Mouse (Mus musculus): ENCODE data around the gene Abca6. TPM values are rescaled to one million over a fixed set of nuclear protein-coding genes. Genes with fewer than 3 reads are reported as not detected.

Gene Abca6
- polyA plus RNA-seq, 1 experiment from 2014 or later = 0.88 TPM

GRCm38 (mm10) chr11:110266757-110267156 lies 15.2 kb upstream of the Abca6 start:
- Histone ChIP-seq H3K4me1 (peaks cover 4% of the 10 kb centered on the region; the same call in 1 of the 2 replicates), H3K4me2 (no peak overlapping the region), H3K9me3 (no peaks in the 10 kb centered on the region), H3K27ac (no peak overlapping the region), H3K36me3 (no peaks in the 10 kb centered on the region), H3K27me3 (no peaks in the 10 kb centered on the region), H3K9ac (no peak overlapping the region), H3K4me3 (no peak overlapping the region)
- 80% methylated on average over 11 of the region's 11 CpGs for WGBS
- no peak for ATAC-seq (ENCODE audit: insufficient number of reproducible peaks, low FRiP score, low TSS enrichment, low read depth)

DNA sequence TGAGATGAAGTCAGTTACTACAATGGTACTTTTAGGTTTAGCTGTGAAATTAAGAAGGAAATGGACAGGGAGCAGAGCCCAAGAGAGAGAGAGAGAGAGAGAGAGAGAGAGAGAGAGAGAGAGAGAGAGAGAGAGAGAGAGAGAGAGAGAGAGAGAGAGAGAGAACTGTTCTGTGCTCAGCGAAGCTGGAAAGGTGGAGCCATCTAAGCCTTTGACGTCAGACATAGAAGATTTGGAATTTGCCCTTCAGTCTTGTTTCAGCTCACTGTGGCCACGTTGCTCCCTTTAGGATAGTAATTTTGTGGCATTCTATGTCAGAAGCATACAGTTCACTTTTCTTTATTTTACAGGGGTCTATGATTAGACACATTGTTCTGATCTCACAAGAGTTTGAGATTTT lies 10.3 kb upstream of the Abca6 start:
- no peak for ATAC-seq (ENCODE audit: insufficient number of reproducible peaks, low FRiP score, low TSS enrichment, low read depth)
- H3K9ac ChIP-seq = no peak overlapping the region
- no peaks in the 10 kb centered on the region for H3K9me3 ChIP-seq
- no peak overlapping the region for H3K27ac ChIP-seq
- WGBS = 74% methylated on average over 3 of the region's 3 CpGs
- H3K4me1 ChIP-seq = no peaks in the 10 kb centered on the region
- H3K36me3 ChIP-seq = no peaks in the 10 kb centered on the region
- no peaks in the 10 kb centered on the region for H3K27me3 ChIP-seq
- no peak overlapping the region for H3K4me2 ChIP-seq
- no peak overlapping the region for H3K4me3 ChIP-seq

DNA sequence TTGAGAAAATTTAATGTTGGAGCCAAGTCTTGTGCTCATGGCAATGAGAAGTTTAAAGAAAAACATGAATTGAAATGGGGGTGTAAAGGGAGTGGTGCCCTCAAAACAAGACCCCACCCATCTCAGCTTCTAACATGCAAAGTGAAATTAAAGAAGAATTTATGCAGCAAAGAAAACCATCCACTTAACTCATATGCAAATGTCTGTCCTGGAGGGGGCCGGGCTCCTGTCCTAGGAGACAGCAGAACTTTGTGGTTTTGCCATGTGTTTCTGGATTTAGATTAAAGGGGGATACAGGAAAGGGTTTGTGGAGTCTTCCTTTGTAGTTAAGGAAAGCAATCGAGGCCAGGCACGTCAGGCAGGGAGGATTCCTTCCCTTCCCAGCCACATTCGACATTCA lies 6.3 kb upstream of the Abca6 start:
- Histone ChIP-seq H3K9me3 (no peaks in the 10 kb centered on the region), H3K4me1 (no peaks in the 10 kb centered on the region), H3K27ac (no peak overlapping the region), H3K4me3 (no peak overlapping the region), H3K36me3 (no peaks in the 10 kb centered on the region), H3K4me2 (no peak overlapping the region), H3K27me3 (no peaks in the 10 kb centered on the region), H3K9ac (no peak overlapping the region)
- 43% methylated on average over 4 of the region's 4 CpGs for WGBS
- ATAC-seq (ENCODE audit: insufficient number of reproducible peaks, low FRiP score, low TSS enrichment, low read depth) = no peak

DNA sequence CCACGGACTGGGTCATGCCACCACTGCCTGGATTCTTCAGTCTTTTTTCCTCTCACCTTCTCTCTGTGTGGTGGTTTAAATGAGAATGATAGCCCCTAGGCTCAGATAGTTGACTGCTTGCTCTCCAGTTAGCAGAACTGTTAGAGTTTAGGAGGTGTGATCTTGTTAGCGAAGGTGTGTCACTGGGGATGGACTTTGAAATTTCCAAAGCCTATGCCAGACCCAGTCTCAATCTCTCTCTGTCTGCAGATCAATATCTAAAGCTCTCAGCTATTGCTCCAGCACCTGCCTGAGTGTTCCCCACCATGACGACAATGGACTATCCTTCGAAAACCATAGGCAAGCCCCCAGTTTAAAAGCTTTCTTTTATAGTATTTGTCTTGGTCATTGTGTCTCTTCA lies 5.5 kb upstream of the Abca6 start:
- Histone ChIP-seq H3K4me2 (no peak overlapping the region), H3K27me3 (no peaks in the 10 kb centered on the region), H3K9ac (no peak overlapping the region), H3K27ac (no peak overlapping the region), H3K4me1 (no peaks in the 10 kb centered on the region), H3K4me3 (no peak overlapping the region), H3K36me3 (no peaks in the 10 kb centered on the region), H3K9me3 (no peaks in the 10 kb centered on the region)
- no peak for ATAC-seq (ENCODE audit: insufficient number of reproducible peaks, low FRiP score, low TSS enrichment, low read depth)
- WGBS = 93% methylated on average over 4 of the region's 4 CpGs

DNA sequence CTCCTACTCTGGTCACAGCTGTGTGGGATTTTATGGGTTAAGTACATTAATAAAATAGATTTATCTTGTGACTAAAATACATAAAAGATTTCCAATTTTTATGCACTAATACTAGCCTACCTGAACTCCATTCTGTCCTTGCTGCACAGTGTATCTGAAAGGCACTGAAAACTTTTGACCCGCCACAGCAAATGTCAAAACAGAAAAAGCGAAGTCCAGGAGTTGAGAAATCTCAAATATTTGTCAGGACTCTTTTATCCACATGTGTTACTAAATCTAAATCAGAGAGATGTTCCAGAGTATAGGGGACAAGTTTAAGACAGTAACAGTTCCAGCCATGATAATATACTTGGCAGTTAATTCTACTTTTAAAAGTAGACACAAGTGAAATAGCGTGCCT lies 680 bp upstream of the Abca6 start:
- no peaks in the 10 kb centered on the region for H3K36me3 ChIP-seq
- no peak overlapping the region for H3K4me2 ChIP-seq
- H3K27me3 ChIP-seq = no peaks in the 10 kb centered on the region
- no peak overlapping the region for H3K27ac ChIP-seq
- 80% methylated on average over 3 of the region's 3 CpGs for WGBS
- no peak overlapping the region for H3K9ac ChIP-seq
- no peak for ATAC-seq (ENCODE audit: insufficient number of reproducible peaks, low FRiP score, low TSS enrichment, low read depth)
- H3K9me3 ChIP-seq = no peaks in the 10 kb centered on the region
- no peaks in the 10 kb centered on the region for H3K4me1 ChIP-seq
- no peak overlapping the region for H3K4me3 ChIP-seq

GRCm38 (mm10) chr11:110244730-110245129 lies 6.8 kb downstream of the Abca6 start:
- Histone ChIP-seq H3K9me3 (no peaks in the 10 kb centered on the region), H3K4me2 (no peak overlapping the region), H3K9ac (no peak overlapping the region), H3K4me1 (no peaks in the 10 kb centered on the region), H3K36me3 (no peaks in the 10 kb centered on the region), H3K27ac (no peak overlapping the region), H3K4me3 (no peak overlapping the region), H3K27me3 (no peaks in the 10 kb centered on the region)
- no peak for ATAC-seq (ENCODE audit: insufficient number of reproducible peaks, low FRiP score, low TSS enrichment, low read depth)
- WGBS = 87% methylated on average over 10 of the region's 10 CpGs

GRCm38 (mm10) chr11:110237466-110237865 lies 14.1 kb downstream of the Abca6 start:
- 84% methylated on average over 2 of the region's 2 CpGs for WGBS
- ATAC-seq (ENCODE audit: insufficient number of reproducible peaks, low FRiP score, low TSS enrichment, low read depth) = no peak
- Histone ChIP-seq H3K36me3 (no peaks in the 10 kb centered on the region), H3K27me3 (no peaks in the 10 kb centered on the region), H3K4me1 (no peaks in the 10 kb centered on the region), H3K9me3 (no peaks in the 10 kb centered on the region), H3K4me2 (no peak overlapping the region), H3K4me3 (no peak overlapping the region), H3K9ac (no peak overlapping the region), H3K27ac (no peak overlapping the region)

DNA sequence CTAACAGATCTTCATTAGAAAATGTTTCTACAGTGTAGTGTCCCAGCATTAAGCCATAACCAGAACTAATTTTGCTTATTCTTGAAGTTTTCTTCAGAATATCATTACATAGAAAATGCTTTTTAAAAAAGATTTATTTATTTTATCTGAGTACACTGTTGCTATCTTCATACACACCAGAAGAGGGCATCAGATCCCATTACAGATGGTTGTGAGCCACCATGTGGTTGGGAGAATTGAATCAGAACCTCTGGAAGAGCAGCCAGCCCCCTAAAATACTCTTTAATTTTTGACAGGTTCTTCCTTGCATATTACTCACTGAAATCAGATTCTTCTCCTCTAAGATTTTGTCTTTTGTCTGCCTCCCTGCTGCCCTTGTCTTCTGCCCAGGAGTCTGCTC lies 18.6 kb downstream of the Abca6 start:
- Histone ChIP-seq H3K9ac (no peak overlapping the region), H3K4me1 (no peaks in the 10 kb centered on the region)
- no peak for ATAC-seq (ENCODE audit: insufficient number of reproducible peaks, low FRiP score, low TSS enrichment, low read depth)

DNA sequence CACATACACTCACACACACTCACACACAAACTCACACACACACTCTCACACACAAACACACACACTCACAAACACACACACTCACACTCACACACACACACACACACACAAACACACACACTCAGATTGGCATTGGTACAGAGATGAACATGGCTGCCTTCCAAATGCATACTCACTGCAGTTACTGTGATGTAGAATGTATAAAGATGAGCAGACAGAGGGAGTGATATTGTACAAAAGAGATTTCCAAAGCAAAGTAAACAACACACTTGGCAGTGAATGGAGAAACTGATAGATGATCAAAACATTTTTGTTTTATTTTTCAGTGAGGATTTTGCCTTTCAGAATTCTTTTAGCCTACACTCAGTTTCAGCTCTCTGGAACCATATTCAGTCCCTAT lies 34.5 kb downstream of the Abca6 start:
- Histone ChIP-seq H3K36me3 (no peaks in the 10 kb centered on the region), H3K9ac (no peak overlapping the region), H3K4me2 (no peak overlapping the region), H3K27me3 (no peaks in the 10 kb centered on the region), H3K4me3 (no peak overlapping the region), H3K4me1 (no peaks in the 10 kb centered on the region), H3K27ac (no peak overlapping the region), H3K9me3 (no peaks in the 10 kb centered on the region)
- no peak for ATAC-seq (ENCODE audit: insufficient number of reproducible peaks, low FRiP score, low TSS enrichment, low read depth)

More for the DNA sequence above, 18.6 kb downstream of the Abca6 start:
- Histone ChIP-seq H3K4me2 (no peak overlapping the region), H3K4me3 (no peak overlapping the region), H3K27ac (no peak overlapping the region), H3K9me3 (no peaks in the 10 kb centered on the region), H3K27me3 (no peaks in the 10 kb centered on the region), H3K36me3 (no peaks in the 10 kb centered on the region)

DNA sequence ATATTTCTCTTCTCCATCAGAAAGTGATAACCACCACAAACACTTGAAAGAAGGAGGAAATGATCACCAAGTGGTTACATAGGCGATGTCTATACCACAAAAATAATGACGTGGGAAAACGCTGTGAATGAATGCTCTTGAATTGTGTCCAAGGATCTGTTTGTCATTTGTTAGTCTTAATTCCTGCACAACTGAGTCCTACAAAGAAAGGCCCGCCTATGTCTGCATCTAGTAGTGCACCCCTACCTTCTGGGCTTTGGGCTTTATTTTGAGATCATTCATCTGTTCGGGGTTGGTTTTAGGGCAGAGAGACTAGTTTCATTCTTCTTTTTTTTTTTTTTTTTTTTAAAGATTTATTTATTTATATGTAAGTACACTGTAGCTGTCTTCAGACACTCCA lies 47.6 kb downstream of the Abca6 start:
- Histone ChIP-seq H3K9me3 (no peaks in the 10 kb centered on the region), H3K4me2 (no peak overlapping the region), H3K36me3 (no peaks in the 10 kb centered on the region), H3K4me3 (no peak overlapping the region), H3K27me3 (no peaks in the 10 kb centered on the region), H3K27ac (no peak overlapping the region), H3K9ac (no peak overlapping the region), H3K4me1 (no peaks in the 10 kb centered on the region)
- ATAC-seq (ENCODE audit: insufficient number of reproducible peaks, low FRiP score, low TSS enrichment, low read depth) = no peak
- 65% methylated on average over 5 of the region's 5 CpGs for WGBS

DNA sequence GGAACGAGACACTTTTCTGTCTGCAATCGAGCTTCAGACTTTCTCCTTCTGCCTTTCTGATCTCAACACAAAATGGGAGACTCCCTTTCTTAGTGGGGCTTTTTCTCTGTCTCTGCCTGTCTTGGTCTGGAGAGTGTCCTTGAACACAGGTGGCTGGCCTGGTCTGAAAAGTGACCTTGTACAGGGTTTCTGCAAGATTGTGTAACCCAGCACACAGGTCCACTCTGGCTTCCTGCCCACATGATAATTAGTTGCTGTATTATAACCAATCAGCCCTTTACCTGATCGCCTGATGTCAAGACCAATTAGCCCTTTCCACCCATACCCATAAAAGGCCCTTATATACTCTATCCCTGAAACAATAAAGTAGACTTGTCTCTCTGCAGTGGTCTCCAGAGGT lies 52.7 kb downstream of the Abca6 start:
- Histone ChIP-seq H3K4me1 (no peaks in the 10 kb centered on the region), H3K27ac (no peak overlapping the region), H3K4me3 (no peak overlapping the region), H3K36me3 (no peaks in the 10 kb centered on the region), H3K9me3 (no peaks in the 10 kb centered on the region), H3K9ac (no peak overlapping the region), H3K4me2 (no peak overlapping the region), H3K27me3 (no peaks in the 10 kb centered on the region)
- ATAC-seq (ENCODE audit: insufficient number of reproducible peaks, low FRiP score, low TSS enrichment, low read depth) = no peak
- WGBS = 78% methylated on average over 3 of the region's 3 CpGs

DNA sequence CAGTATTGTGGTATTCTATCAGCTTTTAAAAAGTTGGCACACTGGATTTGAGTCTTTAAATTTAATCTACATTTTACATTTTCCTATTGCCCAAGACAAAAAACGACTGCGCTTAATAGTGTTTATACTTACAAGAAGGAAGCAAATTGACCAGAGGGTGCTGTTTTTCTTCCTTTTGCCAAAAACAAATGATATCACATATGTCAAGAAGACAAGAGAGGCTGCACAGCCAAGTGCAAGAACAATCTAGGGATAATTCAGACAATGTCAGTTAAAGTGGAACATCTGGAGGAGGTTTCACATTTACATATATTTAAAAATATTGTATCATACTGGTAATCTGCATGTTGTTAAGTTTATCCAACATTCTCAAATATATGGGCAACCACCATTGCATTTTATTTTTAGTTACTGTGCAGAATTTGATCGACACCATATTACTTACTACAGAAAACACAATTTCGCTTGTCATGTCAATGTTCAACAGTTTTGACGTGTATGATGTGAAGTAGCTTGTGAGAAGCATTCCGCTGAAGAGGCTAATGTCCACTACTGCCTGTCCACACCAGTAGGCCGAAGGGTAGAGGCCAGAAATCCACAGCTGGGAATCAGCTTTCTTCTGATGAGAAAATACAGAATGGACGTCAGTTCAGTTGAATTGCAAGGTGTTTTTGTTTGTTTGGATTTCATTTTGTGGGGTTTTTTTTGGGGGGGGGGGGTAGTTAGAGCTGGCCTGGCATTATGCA lies 54.8 kb downstream of the Abca6 start:
- no peak for ATAC-seq (ENCODE audit: insufficient number of reproducible peaks, low FRiP score, low TSS enrichment, low read depth)

GRCm38 (mm10) chr11:110195310-110195709 lies 56.3 kb downstream of the Abca6 start:
- Histone ChIP-seq H3K9ac (no peak overlapping the region), H3K4me2 (no peak overlapping the region), H3K27me3 (no peaks in the 10 kb centered on the region), H3K4me3 (no peak overlapping the region), H3K36me3 (no peaks in the 10 kb centered on the region), H3K9me3 (no peaks in the 10 kb centered on the region), H3K27ac (no peak overlapping the region), H3K4me1 (no peaks in the 10 kb centered on the region)
- no peak for ATAC-seq (ENCODE audit: insufficient number of reproducible peaks, low FRiP score, low TSS enrichment, low read depth)
- 85% methylated on average over 4 of the region's 4 CpGs for WGBS

More for the DNA sequence above, 54.8 kb downstream of the Abca6 start:
- WGBS = 85% methylated on average over 8 of the region's 8 CpGs
- Histone ChIP-seq H3K36me3 (no peaks in the 10 kb centered on the region), H3K9me3 (no peaks in the 10 kb centered on the region), H3K4me2 (no peak overlapping the region), H3K4me3 (no peak overlapping the region), H3K4me1 (no peaks in the 10 kb centered on the region), H3K9ac (no peak overlapping the region), H3K27me3 (no peaks in the 10 kb centered on the region), H3K27ac (no peak overlapping the region)

Data from limb, embryonic 15.5 days (tissue).